Mouse (Mus musculus) kidney, postnatal 0 days (tissue): Measurements from ENCODE around the gene Gfod1. TPM values are rescaled to one million over a fixed set of nuclear protein-coding genes. Genes with fewer than 3 reads are reported as not detected.

Experiments
- ATAC-seq: fragments of 200-750 bp; cut with Nextera tagmentation; replicated peaks from 2 replicates; pipeline ENCODE4 v1.8.0; 2017; ENCODE audit warnings: low read depth, moderate number of reproducible peaks, moderate TSS enrichment, moderate library complexity; ENCODE audit not compliant: low FRiP score
- DNase-seq: peaks from one replicate; pipeline ENCODE4 v3.0.0-alpha.2; 2016; ENCODE audit warnings: low spot score
- H3K27ac ChIP-seq: fragments of 300-500 bp; sonication (generic); 2 replicates; pipeline ENCODE4 v1.5.1; 2014; ENCODE audit warnings: mild to moderate bottlenecking
- H3K27me3 ChIP-seq: fragments of 300-500 bp; sonication (generic); 2 replicates; pipeline ENCODE4 v1.6.1; 2014; ENCODE audit warnings: low read length, mixed read lengths; ENCODE audit not compliant: insufficient read depth
- H3K36me3 ChIP-seq: fragments of 300-500 bp; sonication (generic); 2 replicates; pipeline ENCODE4 v1.6.1; 2014; ENCODE audit warnings: low read length, mixed read lengths; ENCODE audit not compliant: insufficient read depth
- H3K4me1 ChIP-seq: fragments of 300-500 bp; sonication (generic); replicated peaks from 2 replicates; pipeline ENCODE4 v1.6.1; 2014; ENCODE audit warnings: antibody characterized with exemption, low read length, mixed read lengths; ENCODE audit not compliant: insufficient read depth
- H3K4me2 ChIP-seq: fragments of 300-500 bp; sonication (generic); 2 replicates; pipeline ENCODE4 v1.6.1; 2014; ENCODE audit warnings: mild to moderate bottlenecking, low read length, moderate library complexity, mixed read lengths
- H3K4me3 ChIP-seq: fragments of 300-500 bp; sonication (generic); replicated peaks from 2 replicates; pipeline ENCODE4 v1.5.1; 2014; ENCODE audit warnings: low read depth, low read length
- H3K9ac ChIP-seq: fragments of 300-500 bp; sonication (generic); 2 replicates; pipeline ENCODE4 v1.6.1; 2014; ENCODE audit warnings: low read depth, low read length
- H3K9me3 ChIP-seq: fragments of 300-500 bp; sonication (generic); replicated peaks from 2 replicates; pipeline ENCODE4 v1.6.1; 2016; ENCODE audit warnings: low read length, inconsistent platforms, mixed read lengths
- CTCF ChIP-seq: IDR thresholded peaks from 2 replicates; pipeline ENCODE4 v1.5.1; 2016; ENCODE audit warnings: antibody characterized with exemption, low read depth, mild to moderate bottlenecking, moderate library complexity
- WGBS: fragments of 180-500 bp; shearing (Covaris S2); extraction: QIAGEN DNeasy Blood & Tissue Kit; methylation state at CpG from one replicate; pipeline ENCODE4 v1.1.7; 2014; 5-methylcytosine and 5-hydroxymethylcytosine counted together
- polyA plus RNA-seq: library from polyadenylated mRNA; unstranded; fragments of >200 nt; fragmentation: Nextera tagmentation; extraction: Ambion mirVana; gene quantifications from 2 replicates; pipeline ENCODE4 v1.2.1, GENCODE M21; 2015

The Gfod1 gene
- polyA plus RNA-seq, 1 experiment from 2014 or later, result 0.34 TPM

DNA sequence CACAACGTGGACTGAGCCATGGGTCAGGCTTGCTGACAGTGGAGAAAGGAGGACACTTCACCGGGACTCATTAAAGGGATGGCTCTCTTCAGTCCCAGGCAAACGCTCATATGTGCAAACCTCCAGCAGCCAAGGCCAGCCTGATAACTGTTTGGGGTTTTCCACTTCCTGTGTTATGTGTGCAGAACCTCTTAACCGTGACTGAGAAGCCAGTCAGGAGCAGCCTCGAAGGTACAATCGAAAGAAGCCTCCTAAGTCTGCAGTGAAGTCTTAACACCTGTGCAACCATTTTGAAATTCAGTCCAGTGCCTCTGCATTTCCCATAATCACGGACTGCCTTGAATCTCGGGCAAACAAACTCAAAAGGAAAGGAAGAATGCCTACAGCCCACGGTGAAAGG, 3.1 kb downstream of the Gfod1 start:
- Histone ChIP-seq H3K27ac (no peak overlapping the region), H3K9me3 (no peaks in the 10 kb centered on the region), H3K4me1 (peaks cover 12% of the 10 kb centered on the region), H3K27me3 (peaks cover 5% of the 10 kb centered on the region; the same call in 1 of the 2 replicates), H3K36me3 (no peaks in the 10 kb centered on the region), H3K4me2 (no peak overlapping the region; the same call in 1 of the 2 replicates), H3K4me3 (no peak overlapping the region), H3K9ac (no peak overlapping the region)
- DNase-seq (no peak), ATAC-seq (no peak)
- 43% methylated on average over 9 of the region's 9 CpGs for WGBS
- TF ChIP-seq CTCF, result no peak

- Histone ChIP-seq H3K9me3 (no peaks in the 10 kb centered on the region), H3K4me2 (no peak overlapping the region; the same call in 1 of the 2 replicates)
- no peak for DNase-seq
These were observed 3.6 kb downstream of the Gfod1 start for GRCm38 (mm10) chr13:43300366-43300765.

GRCm38 (mm10) chr13:43299171-43299570, 4.8 kb downstream of the Gfod1 start:
- DNase-seq, result no peak
- no peak overlapping the region for H3K9ac ChIP-seq
- peaks cover 12% of the 10 kb centered on the region for H3K4me1 ChIP-seq
- no peak overlapping the region for H3K4me3 ChIP-seq
- H3K9me3 ChIP-seq, result no peaks in the 10 kb centered on the region
- peaks cover 5% of the 10 kb centered on the region; the same call in 1 of the 2 replicates for H3K27me3 ChIP-seq
- TF ChIP-seq CTCF, result no peak
- H3K4me2 ChIP-seq, result no peak overlapping the region
- no peak overlapping the region for H3K27ac ChIP-seq
- no peaks in the 10 kb centered on the region for H3K36me3 ChIP-seq
- ATAC-seq, result no peak
- 71% methylated on average over 5 of the region's 5 CpGs for WGBS

More at GRCm38 (mm10) chr13:43300366-43300765, 3.6 kb downstream of the Gfod1 start:
- Histone ChIP-seq H3K27ac (no peak overlapping the region), H3K27me3 (peaks cover 5% of the 10 kb centered on the region; the same call in 1 of the 2 replicates), H3K4me3 (no peak overlapping the region), H3K36me3 (no peaks in the 10 kb centered on the region), H3K4me1 (peaks cover 12% of the 10 kb centered on the region), H3K9ac (no peak overlapping the region)
- no peak for TF ChIP-seq CTCF
- no peak for ATAC-seq
- WGBS, result 42% methylated on average over 5 of the region's 5 CpGs

DNA sequence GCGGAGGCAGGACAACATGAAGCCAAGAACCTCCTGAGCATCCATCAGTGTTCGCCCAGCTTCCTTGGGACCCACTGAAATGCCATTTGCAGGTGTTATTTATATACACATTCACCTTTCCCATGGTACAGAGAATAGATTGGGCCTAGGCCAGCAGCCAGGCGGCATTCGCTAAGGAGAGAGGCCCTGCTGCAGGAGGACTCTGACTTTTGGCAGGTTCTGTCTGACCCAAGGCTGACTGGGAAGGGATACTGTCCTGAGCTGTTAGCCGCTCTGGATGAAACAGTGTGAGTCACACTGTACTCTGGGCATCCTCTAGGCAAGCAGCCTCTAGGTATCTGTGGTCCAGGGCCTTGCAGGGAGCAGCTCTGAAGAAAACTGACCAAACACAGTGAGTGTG, 6.4 kb downstream of the Gfod1 start:
- Histone ChIP-seq H3K4me1 (peaks cover 8% of the 10 kb centered on the region), H3K9ac (no peak overlapping the region), H3K4me2 (no peak overlapping the region), H3K4me3 (no peak overlapping the region), H3K27ac (no peak overlapping the region), H3K9me3 (no peaks in the 10 kb centered on the region), H3K27me3 (peaks cover 5% of the 10 kb centered on the region; the same call in 1 of the 2 replicates), H3K36me3 (no peaks in the 10 kb centered on the region)
- no peak for TF ChIP-seq CTCF
- WGBS, result 92% methylated on average over 5 of the region's 5 CpGs
- DNase-seq (no peak), ATAC-seq (no peak)

- Histone ChIP-seq H3K9ac (no peak overlapping the region), H3K4me2 (no peak overlapping the region), H3K9me3 (no peaks in the 10 kb centered on the region), H3K27me3 (no peaks in the 10 kb centered on the region), H3K4me3 (no peak overlapping the region), H3K4me1 (no peaks in the 10 kb centered on the region), H3K36me3 (no peaks in the 10 kb centered on the region), H3K27ac (no peak overlapping the region)
- DNase-seq (no peak), ATAC-seq (no peak)
- 64% methylated on average over 7 of the region's 7 CpGs for WGBS
- no peak for TF ChIP-seq CTCF
These were observed 7.7 kb downstream of the Gfod1 start for GRCm38 (mm10) chr13:43296140-43296805.

GRCm38 (mm10) chr13:43295684-43296083, 8.3 kb downstream of the Gfod1 start:
- whole genome bisulfite sequencing, result 84% methylated on average over 7 of the region's 7 CpGs
- no peaks in the 10 kb centered on the region for H3K27me3 ChIP-seq
- H3K9me3 ChIP-seq, result no peaks in the 10 kb centered on the region
- no peak overlapping the region for H3K27ac ChIP-seq
- H3K36me3 ChIP-seq, result no peaks in the 10 kb centered on the region
- DNase-seq, result no peak
- H3K4me1 ChIP-seq, result no peaks in the 10 kb centered on the region
- no peak for ATAC-seq
- no peak overlapping the region for H3K9ac ChIP-seq
- TF ChIP-seq CTCF, result no peak
- no peak overlapping the region for H3K4me2 ChIP-seq
- H3K4me3 ChIP-seq, result no peak overlapping the region
